ENCODE assay signal across 22 mouse cellular contexts in the genomic region with DNA sequence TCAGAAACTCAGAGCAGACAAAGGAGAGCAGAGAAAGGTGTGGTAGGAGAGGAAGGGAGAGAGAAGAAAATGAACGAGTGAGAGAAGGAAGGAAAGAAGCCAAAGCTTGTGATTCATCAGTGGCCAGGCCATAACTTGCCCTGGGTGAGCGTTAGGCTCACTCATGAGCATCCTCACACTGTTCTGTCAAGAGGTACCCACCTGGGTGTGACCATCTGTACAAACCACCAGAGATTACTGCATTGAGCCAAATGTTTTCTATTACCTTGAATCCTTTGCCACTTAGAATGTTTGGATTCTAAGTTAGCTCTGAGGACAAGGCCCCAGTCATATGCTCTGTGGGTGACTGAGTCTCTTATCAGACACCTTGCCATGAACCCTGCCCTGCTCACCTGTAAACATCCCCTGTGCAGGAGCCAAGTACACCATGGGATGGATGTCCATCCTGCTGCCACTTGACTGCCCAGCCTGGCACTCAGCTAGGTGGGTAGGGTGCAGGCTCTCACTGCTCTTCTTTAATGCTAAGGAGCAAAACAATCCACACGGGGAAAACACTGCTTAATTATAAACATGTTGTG. TPM values are rescaled to one million over a fixed set of nuclear protein-coding genes. Genes with fewer than 3 reads are reported as not detected.
DNase-seq lines count a peak whose midpoint lies in the region; ATAC-seq and TF ChIP-seq lines count a peak whose summit lies in the region.
"Had no signal": no experiment of that assay in that cellular context is flagged by ENCODE, and none has a peak within 500 bp of the region (broad histone marks: within the 10 kb centered on the region; RNA-seq: fewer than 3 reads in every experiment).

No protein-coding gene starts in this region.

- no peaks in the 10 kb centered on the region for H3K27me3 ChIP-seq in kidney, adult 2 months (replicated peaks; ENCODE audit: control insufficient read depth, insufficient read depth, low read length)
- no peaks in the 10 kb centered on the region for H3K27me3 ChIP-seq in liver, postnatal 0 days (ENCODE audit: insufficient read depth, low read length)
- H3K27me3 ChIP-seq: CH12.LX; limb, embryonic 13.5 days; lung, embryonic 15.5 days; megakaryocyte, embryonic 14.5 days; midbrain, embryonic 15.5 days had no signal

- H3K27ac ChIP-seq in kidney, adult 2 months (ENCODE audit: insufficient read depth, low read depth, low read length) = peak overlapping the region; percentile 43; the same call in 1 of the 2 replicates
- peak overlapping the region; percentile 49 for H3K27ac ChIP-seq in liver, postnatal 0 days (ENCODE audit: low read depth)
- H3K27ac ChIP-seq: forebrain, embryonic 10.5 days; heart, embryonic 10.5 days; kidney, postnatal 0 days; limb, embryonic 13.5 days; lung, embryonic 15.5 days; midbrain, embryonic 15.5 days had no signal

- no peaks in the 10 kb centered on the region for H3K36me3 ChIP-seq in kidney, adult 2 months (ENCODE audit: control insufficient read depth, insufficient read depth, low read length)
- no peaks in the 10 kb centered on the region for H3K36me3 ChIP-seq in liver, postnatal 0 days (replicated peaks; ENCODE audit: insufficient read depth, low read length)
- H3K36me3 ChIP-seq: forebrain, embryonic 10.5 days; heart, embryonic 10.5 days; limb, embryonic 13.5 days; lung, embryonic 15.5 days; midbrain, embryonic 15.5 days had no signal

- H3K9ac ChIP-seq in liver, postnatal 0 days (replicated peaks) = no peak overlapping the region
- H3K9ac ChIP-seq: limb, embryonic 13.5 days; lung, embryonic 15.5 days; midbrain, embryonic 15.5 days had no signal

- H3K4me3 ChIP-seq in kidney, adult 2 months (ENCODE audit: insufficient read depth, low read depth, low read length) = no peak overlapping the region
- H3K4me3 ChIP-seq in liver, postnatal 0 days (ENCODE audit: low read depth, low read length) = no peak overlapping the region
- H3K4me3 ChIP-seq: forebrain, embryonic 10.5 days; heart, embryonic 10.5 days; limb, embryonic 13.5 days; lung, embryonic 15.5 days; megakaryocyte, embryonic 14.5 days; midbrain, embryonic 15.5 days had no signal

- no peak for TF ChIP-seq CTCF in kidney, adult 2 months (conservative IDR thresholded peaks at IDR 0.05; ENCODE audit: insufficient read depth, insufficient read length, low read depth, low read length)
- no peak for TF ChIP-seq CTCF in liver, postnatal 0 days (IDR thresholded peaks at IDR 0.05; ENCODE audit: low read depth)

- TF ChIP-seq POLR2A in kidney, adult 2 months (IDR thresholded peaks at IDR 0.05; ENCODE audit: low read depth, low read length) = no peak

- H3K4me2 ChIP-seq in liver, postnatal 0 days (ENCODE audit: low read depth, low read length) = no peak overlapping the region
- H3K4me2 ChIP-seq: limb, embryonic 13.5 days; lung, embryonic 15.5 days; midbrain, embryonic 15.5 days had no signal

- WGBS in kidney, adult 2 months = 55% methylated on average over 3 of the region's 3 CpGs
- WGBS in liver, postnatal 0 days (ENCODE audit: insufficient replicate concordance) = 63% methylated on average over 3 of the region's 3 CpGs

- ATAC-seq in liver, postnatal 0 days = peak; percentile 33; the same call in 1 of the 2 replicates
- ATAC-seq: activated CD4-positive, CD25-positive, alpha-beta regulatory T cell, adult 4 months; midbrain, embryonic 15.5 days had no signal

- peak; percentile 40 to 44 for DNase-seq in cerebellum, adult 18-20 months
- no peak for DNase-seq in cerebellum, adult 8-10 months
- no peak for DNase-seq in kidney, adult 2 months
- DNase-seq in kidney, postnatal 36 days = no peak
- peak; percentile 73 for DNase-seq in brain, adult 2 months (ENCODE audit: low read depth, low spot score)
- DNase-seq in liver, postnatal 0 days = no peak
- DNase-seq in adrenal gland, adult 18-20 months (ENCODE audit: low spot score in 2 of 2) = no peak
- no peak for DNase-seq in MN1 (ENCODE audit: low spot score)
- DNase-seq: adrenal gland, postnatal 36 days; gastrocnemius, postnatal 14 days; heart, postnatal 36 days; retina, postnatal 1 day; thymus, adult 2 months had no signal

- TF ChIP-seq EP300 in liver, postnatal 0 days (IDR thresholded peaks at IDR 0.05; ENCODE audit: low read depth) = no peak

- peaks cover 22% of the 10 kb centered on the region for H3K4me1 ChIP-seq in kidney, adult 2 months (ENCODE audit: control insufficient read depth, insufficient read depth, low read length)
- peaks cover 34% of the 10 kb centered on the region for H3K4me1 ChIP-seq in liver, postnatal 0 days (ENCODE audit: insufficient read depth)
- H3K4me1 ChIP-seq: midbrain, embryonic 15.5 days had no signal

- no peaks in the 10 kb centered on the region for H3K9me3 ChIP-seq in liver, postnatal 0 days (ENCODE audit: low read length)
- H3K9me3 ChIP-seq: forebrain, embryonic 10.5 days; heart, embryonic 10.5 days; limb, embryonic 13.5 days; lung, embryonic 15.5 days; megakaryocyte, embryonic 14.5 days; midbrain, embryonic 15.5 days had no signal

RNA-seq across cellular contexts. Expression of gene Fnip2, which starts 29.9 kb away (rescaled TPM):
- 18.9 and 20.0 TPM in 2 replicates for polyA plus RNA-seq in kidney, adult 2 months (2012; rRNA removed)
- polyA plus RNA-seq in liver, postnatal 0 days (2015; fragmentation: Nextera tagmentation; extraction: Ambion mirVana) = 2.4 and 3.0 TPM in 2 replicates
- 10 to 100 TPM in 1 of 2 experiments, 1 to 10 TPM in 1; 8.4 to 12.7 TPM for total RNA-seq in adrenal gland, adult 18-20 months (2021)

RNA-seq across cellular contexts. Expression of gene Ppid, which starts 53.4 kb away (rescaled TPM):
- polyA plus RNA-seq in kidney, adult 2 months (2012; rRNA removed) = 6.4 and 9.6 TPM in 2 replicates
- polyA plus RNA-seq in liver, postnatal 0 days (2015; fragmentation: Nextera tagmentation; extraction: Ambion mirVana) = 31.5 and 36.6 TPM in 2 replicates
- 10 to 100 TPM; 61.4 to 63.0 TPM for total RNA-seq in adrenal gland, adult 18-20 months (2021)

Comparison
In these comparisons a context has a peak if more than half of its experiments do, and no peak if none do; other contexts are left out.
1. DNase-seq: peak in cerebellum, adult 18-20 months (2 of 2) and brain, adult 2 months (single experiment); none in cerebellum, adult 8-10 months (single experiment), kidney, adult 2 months (single experiment), kidney, postnatal 36 days (0 of 2), liver, postnatal 0 days (single experiment), adrenal gland, adult 18-20 months (0 of 2) and MN1 (single experiment).